Mouse (Mus musculus): ENCODE results near the gene Btbd3. TPM values are rescaled to one million over a fixed set of nuclear protein-coding genes. Genes with fewer than 3 reads are reported as not detected.

Btbd3 gene
- polyA plus RNA-seq, 1 experiment = 1.6 TPM

- TF ChIP-seq POLR2A (IDR thresholded peaks at IDR 0.05; ENCODE audit: control insufficient read depth, low read depth, low read length) (no peak), CTCF (IDR thresholded peaks at IDR 0.05; ENCODE audit: control insufficient read depth, insufficient read depth, insufficient replicate concordance, low read depth, low read length) (no peak)
- Histone ChIP-seq H3K27me3 (ENCODE audit: control insufficient read depth, insufficient read depth, low read length) (no peaks in the 10 kb centered on the region), H3K4me1 (ENCODE audit: control insufficient read depth, insufficient read depth, low read length) (no peaks in the 10 kb centered on the region), H3K27ac (ENCODE audit: control insufficient read depth, insufficient read depth, low read depth, low read length) (no peak overlapping the region), H3K4me3 (ENCODE audit: control insufficient read depth, low read depth, low read length) (no peak overlapping the region), H3K36me3 (ENCODE audit: control insufficient read depth, insufficient read depth, low read length) (no peaks in the 10 kb centered on the region)
Observed at GRCm38 (mm10) chr2:138337886-138338494, 81.6 kb downstream of the Btbd3 start.

- Histone ChIP-seq H3K27ac (ENCODE audit: control insufficient read depth, insufficient read depth, low read depth, low read length) (no peak overlapping the region), H3K4me3 (ENCODE audit: control insufficient read depth, low read depth, low read length) (no peak overlapping the region), H3K36me3 (ENCODE audit: control insufficient read depth, insufficient read depth, low read length) (no peaks in the 10 kb centered on the region), H3K4me1 (ENCODE audit: control insufficient read depth, insufficient read depth, low read length) (no peaks in the 10 kb centered on the region), H3K27me3 (ENCODE audit: control insufficient read depth, insufficient read depth, low read length) (no peaks in the 10 kb centered on the region)
- TF ChIP-seq CTCF (IDR thresholded peaks at IDR 0.05; ENCODE audit: control insufficient read depth, insufficient read depth, insufficient replicate concordance, low read depth, low read length) = no peak
- TF ChIP-seq POLR2A (IDR thresholded peaks at IDR 0.05; ENCODE audit: control insufficient read depth, low read depth, low read length) = no peak
Observed at GRCm38 (mm10) chr2:138338524-138338923, 82.2 kb downstream of the Btbd3 start.

GRCm38 (mm10) chr2:138355366-138355765 lies 99.0 kb downstream of the Btbd3 start:
- Histone ChIP-seq H3K27ac (ENCODE audit: control insufficient read depth, insufficient read depth, low read depth, low read length) (no peak overlapping the region), H3K27me3 (ENCODE audit: control insufficient read depth, insufficient read depth, low read length) (no peaks in the 10 kb centered on the region), H3K4me3 (ENCODE audit: control insufficient read depth, low read depth, low read length) (no peak overlapping the region), H3K36me3 (ENCODE audit: control insufficient read depth, insufficient read depth, low read length) (no peaks in the 10 kb centered on the region), H3K4me1 (ENCODE audit: control insufficient read depth, insufficient read depth, low read length) (no peaks in the 10 kb centered on the region)
- TF ChIP-seq CTCF (IDR thresholded peaks at IDR 0.05; ENCODE audit: control insufficient read depth, insufficient read depth, insufficient replicate concordance, low read depth, low read length) = no peak
- TF ChIP-seq POLR2A (IDR thresholded peaks at IDR 0.05; ENCODE audit: control insufficient read depth, low read depth, low read length) = no peak

- no peak overlapping the region for H3K4me3 ChIP-seq (ENCODE audit: control insufficient read depth, low read depth, low read length)
- H3K27me3 ChIP-seq (ENCODE audit: control insufficient read depth, insufficient read depth, low read length) = no peaks in the 10 kb centered on the region
- H3K27ac ChIP-seq (ENCODE audit: control insufficient read depth, insufficient read depth, low read depth, low read length) = no peak overlapping the region
- TF ChIP-seq CTCF (IDR thresholded peaks at IDR 0.05; ENCODE audit: control insufficient read depth, insufficient read depth, insufficient replicate concordance, low read depth, low read length) = no peak
- TF ChIP-seq POLR2A (IDR thresholded peaks at IDR 0.05; ENCODE audit: control insufficient read depth, low read depth, low read length) = no peak
- no peaks in the 10 kb centered on the region for H3K4me1 ChIP-seq (ENCODE audit: control insufficient read depth, insufficient read depth, low read length)
- H3K36me3 ChIP-seq (ENCODE audit: control insufficient read depth, insufficient read depth, low read length) = no peaks in the 10 kb centered on the region
Observed at GRCm38 (mm10) chr2:138362474-138362873, 106.1 kb downstream of the Btbd3 start.

- no peaks in the 10 kb centered on the region for H3K27me3 ChIP-seq (ENCODE audit: control insufficient read depth, insufficient read depth, low read length)
- no peaks in the 10 kb centered on the region for H3K4me1 ChIP-seq (ENCODE audit: control insufficient read depth, insufficient read depth, low read length)
- TF ChIP-seq CTCF (IDR thresholded peaks at IDR 0.05; ENCODE audit: control insufficient read depth, insufficient read depth, insufficient replicate concordance, low read depth, low read length) = no peak
- no peak for TF ChIP-seq POLR2A (IDR thresholded peaks at IDR 0.05; ENCODE audit: control insufficient read depth, low read depth, low read length)
- no peaks in the 10 kb centered on the region for H3K36me3 ChIP-seq (ENCODE audit: control insufficient read depth, insufficient read depth, low read length)
- no peak overlapping the region for H3K27ac ChIP-seq (ENCODE audit: control insufficient read depth, insufficient read depth, low read depth, low read length)
- H3K4me3 ChIP-seq (ENCODE audit: control insufficient read depth, low read depth, low read length) = no peak overlapping the region
Observed at GRCm38 (mm10) chr2:138365391-138365790, 109.0 kb downstream of the Btbd3 start.

GRCm38 (mm10) chr2:138374556-138374955 lies 118.2 kb downstream of the Btbd3 start:
- H3K27me3 ChIP-seq (ENCODE audit: control insufficient read depth, insufficient read depth, low read length) = no peaks in the 10 kb centered on the region
- H3K36me3 ChIP-seq (ENCODE audit: control insufficient read depth, insufficient read depth, low read length) = no peaks in the 10 kb centered on the region
- H3K4me3 ChIP-seq (ENCODE audit: control insufficient read depth, low read depth, low read length) = no peak overlapping the region
- H3K4me1 ChIP-seq (ENCODE audit: control insufficient read depth, insufficient read depth, low read length) = no peaks in the 10 kb centered on the region
- TF ChIP-seq CTCF (IDR thresholded peaks at IDR 0.05; ENCODE audit: control insufficient read depth, insufficient read depth, insufficient replicate concordance, low read depth, low read length) = no peak
- no peak for TF ChIP-seq POLR2A (IDR thresholded peaks at IDR 0.05; ENCODE audit: control insufficient read depth, low read depth, low read length)
- H3K27ac ChIP-seq (ENCODE audit: control insufficient read depth, insufficient read depth, low read depth, low read length) = no peak overlapping the region

- H3K4me3 ChIP-seq (ENCODE audit: control insufficient read depth, low read depth, low read length) = no peak overlapping the region
- TF ChIP-seq POLR2A (IDR thresholded peaks at IDR 0.05; ENCODE audit: control insufficient read depth, low read depth, low read length) (no peak), CTCF (IDR thresholded peaks at IDR 0.05; ENCODE audit: control insufficient read depth, insufficient read depth, insufficient replicate concordance, low read depth, low read length) (no peak)
- no peak overlapping the region for H3K27ac ChIP-seq (ENCODE audit: control insufficient read depth, insufficient read depth, low read depth, low read length)
- no peaks in the 10 kb centered on the region for H3K27me3 ChIP-seq (ENCODE audit: control insufficient read depth, insufficient read depth, low read length)
- H3K4me1 ChIP-seq (ENCODE audit: control insufficient read depth, insufficient read depth, low read length) = no peaks in the 10 kb centered on the region
- no peaks in the 10 kb centered on the region for H3K36me3 ChIP-seq (ENCODE audit: control insufficient read depth, insufficient read depth, low read length)
Observed at GRCm38 (mm10) chr2:138378855-138379254, 122.5 kb downstream of the Btbd3 start.
